Mouse (Mus musculus): Measurements from ENCODE around the gene Abca1.
A peak's percentile ranks its signal among the peaks of the same experiment; 100 is the strongest.

Gene Abca1

DNA sequence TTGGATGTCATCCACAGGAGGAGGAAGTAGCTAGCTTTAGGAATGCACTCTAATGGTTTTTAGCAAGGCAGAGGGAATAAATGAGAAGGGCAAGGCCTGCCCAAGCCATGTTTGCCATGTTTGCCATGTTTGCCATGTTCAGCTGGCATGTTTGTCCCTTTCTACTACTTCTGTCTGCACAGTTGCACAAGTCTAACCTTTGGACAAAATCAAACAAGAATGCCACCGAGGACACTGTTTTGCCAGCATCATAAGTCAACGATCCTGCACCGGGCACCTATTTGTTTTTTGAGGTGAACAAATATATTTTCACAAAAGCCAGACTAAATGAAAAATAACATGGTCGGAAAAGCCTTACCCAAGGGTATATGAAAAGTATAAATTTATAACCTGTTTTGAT is 149.8 kb downstream of the Abca1 start:
- no peak for DNase-seq (ENCODE audit: low read depth, low spot score)

DNA sequence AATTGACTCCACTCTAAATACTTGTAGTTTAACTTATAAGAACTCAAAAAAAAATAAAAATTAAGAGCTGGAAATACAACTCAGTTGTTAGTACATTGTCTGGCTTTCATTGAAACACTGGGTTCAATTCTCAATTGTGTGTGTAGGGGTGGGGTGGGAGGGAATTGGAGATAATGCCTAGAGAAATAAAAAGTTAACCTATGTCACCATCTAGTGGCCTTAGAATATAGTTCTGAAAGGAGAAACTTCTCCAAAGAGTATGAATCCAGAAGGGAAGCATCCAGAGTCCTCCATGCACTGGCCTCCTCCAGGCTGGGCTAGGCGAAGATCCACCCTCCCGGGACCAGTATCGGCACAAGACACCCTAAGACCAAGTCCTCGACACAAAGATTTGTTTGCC is 150.5 kb downstream of the Abca1 start:
- DNase-seq (ENCODE audit: low read depth, low spot score) = peak; percentile 18

DNA sequence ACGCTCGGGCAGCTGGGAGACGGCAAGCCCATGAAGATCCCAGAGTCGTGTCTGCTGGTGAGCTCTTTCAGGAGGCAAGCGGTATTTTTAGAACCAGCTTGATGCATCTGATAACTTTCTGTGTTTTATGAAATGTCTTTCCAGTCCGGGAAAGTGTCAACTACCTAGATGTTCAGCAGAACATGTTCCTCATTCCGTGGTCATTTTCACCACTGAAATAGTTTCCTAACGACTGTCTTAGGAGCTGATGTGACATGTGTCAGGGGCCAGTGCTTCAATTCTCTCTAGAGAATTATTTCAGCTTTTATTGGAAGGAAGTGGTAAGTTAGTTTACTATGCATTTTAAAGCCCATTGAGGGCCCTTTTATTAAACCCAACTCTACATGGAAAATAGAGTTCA is 159.5 kb downstream of the Abca1 start:
- no peak for DNase-seq (ENCODE audit: low read depth, low spot score)

DNA sequence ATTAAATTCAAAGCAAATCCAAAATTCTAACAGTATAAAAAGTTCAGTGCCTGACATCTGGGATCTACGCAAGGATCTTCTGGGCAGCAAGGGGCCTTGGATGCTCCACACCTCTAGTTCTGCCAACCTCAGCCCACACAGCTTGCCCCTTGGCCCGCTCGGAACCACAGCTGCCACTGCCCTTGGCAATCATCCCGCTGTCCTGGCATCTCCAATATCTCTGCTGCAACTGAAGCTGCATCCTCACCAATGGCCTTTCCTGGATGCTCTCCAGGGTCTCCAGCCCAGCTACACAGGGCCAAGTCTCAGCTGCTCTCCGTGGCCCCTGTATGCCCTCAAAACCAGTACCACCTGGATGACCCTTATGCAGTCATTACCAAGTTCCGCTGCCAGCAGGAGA is 160.2 kb downstream of the Abca1 start:
- no peak for DNase-seq (ENCODE audit: low read depth, low spot score)

DNA sequence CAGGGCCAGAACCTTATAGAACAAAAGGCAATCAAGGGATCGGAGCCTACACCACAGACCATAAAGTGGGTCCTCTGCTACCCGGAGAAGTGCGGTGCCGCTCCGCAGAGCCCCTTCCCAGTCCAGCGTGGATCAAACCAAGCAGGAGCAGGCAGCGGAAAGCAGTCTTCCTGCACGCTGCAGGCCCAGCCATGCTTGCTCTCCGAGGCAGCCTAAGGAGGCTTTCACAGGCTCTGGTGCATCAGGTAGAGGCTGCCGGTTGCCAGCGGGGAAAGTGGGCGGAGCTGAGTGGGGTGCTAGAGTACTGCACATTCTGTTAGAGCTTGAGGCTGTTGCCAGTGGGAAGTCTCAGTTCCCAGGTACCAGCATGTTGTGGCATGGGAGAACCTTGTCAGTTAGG is 170.4 kb downstream of the Abca1 start, which contains the start of gene Nipsnap3a:
Gene Nipsnap3a (plus strand): TSS at position 25 of the 400 bp plus-strand sequence.
- peak; percentile 59 for DNase-seq (ENCODE audit: low read depth, low spot score)

DNA sequence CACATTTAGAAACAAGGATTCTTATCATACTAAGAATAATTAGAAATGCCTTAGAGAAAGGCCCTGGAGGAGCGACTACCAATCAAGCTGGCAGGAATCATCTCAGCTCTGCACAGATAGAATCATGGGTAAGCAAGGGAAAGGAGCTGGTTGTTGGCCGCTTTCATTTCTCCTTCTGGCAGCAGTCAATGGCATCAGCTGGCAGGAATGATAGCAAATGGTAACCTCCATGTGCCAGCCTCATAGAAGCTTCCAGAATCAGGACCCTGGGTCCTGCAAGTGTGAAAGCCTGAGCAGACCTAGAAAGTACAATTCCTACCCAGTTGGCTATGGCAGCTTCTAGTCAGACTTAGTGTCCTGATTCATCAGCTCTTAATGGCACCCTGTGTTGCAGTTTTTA is 173.4 kb downstream of the Abca1 start:
- DNase-seq (ENCODE audit: low read depth, low spot score) = no peak

DNA sequence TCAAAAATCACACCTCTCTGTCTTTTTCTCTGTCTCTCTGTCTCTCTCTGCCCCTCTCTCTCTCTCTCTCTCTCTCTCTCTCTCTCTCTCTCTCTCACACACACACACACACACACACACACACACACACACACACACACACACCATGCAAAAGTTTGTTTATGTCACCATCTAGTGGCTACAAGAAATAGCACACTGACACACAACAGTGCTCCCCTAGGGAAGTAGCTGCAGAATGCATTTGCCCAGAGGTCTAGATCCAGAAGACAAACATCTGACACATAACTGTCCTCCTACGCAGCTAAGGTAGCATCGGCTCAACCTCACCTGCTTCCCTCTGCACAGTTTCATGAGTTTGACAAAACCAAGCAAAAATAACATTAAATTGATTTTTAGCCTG is 174.5 kb downstream of the Abca1 start:
- peak; percentile 48 for DNase-seq (ENCODE audit: low read depth, low spot score)
